Mouse (Mus musculus) stomach, postnatal 0 days (tissue): Measurements from ENCODE around the gene Gpr179. TPM values are rescaled to one million over a fixed set of nuclear protein-coding genes. Genes with fewer than 3 reads are reported as not detected.

ENCODE experiments used
- ATAC-seq: fragments of 200-750 bp; cut with Nextera tagmentation; 2 replicates; pipeline ENCODE4 v1.8.0; 2017; ENCODE audit not compliant: low FRiP score, low TSS enrichment
- DNase-seq: peaks from one replicate; pipeline ENCODE4 v3.0.0-alpha.2; 2016; ENCODE audit warnings: low spot score
- H3K27ac ChIP-seq: fragments of 300-500 bp; sonication (generic); replicated peaks from 2 replicates; pipeline ENCODE4 v1.5.1; 2014; ENCODE audit warnings: mild to moderate bottlenecking, control low read depth
- H3K27me3 ChIP-seq: fragments of 300-500 bp; sonication (generic); 2 replicates; pipeline ENCODE4 v1.6.1; 2014; ENCODE audit warnings: low read length; ENCODE audit not compliant: control insufficient read depth, insufficient read depth
- H3K36me3 ChIP-seq: fragments of 300-500 bp; sonication (generic); 2 replicates; pipeline ENCODE4 v1.6.1; 2014; ENCODE audit warnings: low read length, mixed read lengths; ENCODE audit not compliant: control insufficient read depth, insufficient read depth
- H3K4me1 ChIP-seq: fragments of 300-500 bp; sonication (generic); replicated peaks from 2 replicates; pipeline ENCODE4 v1.6.1; 2014; ENCODE audit warnings: antibody characterized with exemption; ENCODE audit not compliant: control insufficient read depth, insufficient read depth
- H3K4me2 ChIP-seq: fragments of 300-500 bp; sonication (generic); replicated peaks from 2 replicates; pipeline ENCODE4 v1.6.1; 2014; ENCODE audit warnings: low read depth, mild to moderate bottlenecking, control low read depth, moderate library complexity
- H3K4me3 ChIP-seq: fragments of 300-500 bp; sonication (generic); 2 replicates; pipeline ENCODE4 v1.5.1; 2014; ENCODE audit warnings: low read depth, low read length, control low read depth
- H3K9ac ChIP-seq: fragments of 300-500 bp; sonication (generic); 2 replicates; pipeline ENCODE4 v1.6.1; 2014; ENCODE audit warnings: mild to moderate bottlenecking, low read length, control low read depth, mixed read lengths
- H3K9me3 ChIP-seq: fragments of 300-500 bp; sonication (generic); 2 replicates; pipeline ENCODE4 v1.6.1; 2016; ENCODE audit warnings: low read length; ENCODE audit not compliant: control insufficient read depth
- CTCF ChIP-seq: IDR thresholded peaks from 2 replicates; pipeline ENCODE4 v1.5.1; 2016; ENCODE audit warnings: antibody characterized with exemption, low read depth, mild to moderate bottlenecking, moderate library complexity
- EP300 ChIP-seq: optimal IDR thresholded peaks from 2 replicates; pipeline ENCODE3; 2016; ENCODE audit warnings: antibody characterized with exemption
- WGBS: fragments of 180-500 bp; shearing (Covaris S2); extraction: QIAGEN DNeasy Blood & Tissue Kit; methylation state at CpG from one replicate; pipeline ENCODE4 v1.1.7; 2014; 5-methylcytosine and 5-hydroxymethylcytosine counted together
- polyA plus RNA-seq: library from polyadenylated mRNA; unstranded; fragments of >200 nt; fragmentation: Nextera tagmentation; extraction: Ambion mirVana; gene quantifications from 2 replicates; pipeline ENCODE4 v1.2.1, GENCODE M21; 2015

Gene Gpr179
- polyA plus RNA-seq, 1 experiment from 2014 or later, result 0.23 TPM

- 66% methylated on average over 9 of the region's 9 CpGs for WGBS
- DNase-seq, result no peak
- no peak for ATAC-seq
- no peaks in the 10 kb centered on the region for H3K36me3 ChIP-seq
- no peaks in the 10 kb centered on the region for H3K27me3 ChIP-seq
- H3K4me2 ChIP-seq, result no peak overlapping the region
- no peak overlapping the region for H3K4me3 ChIP-seq
- no peak overlapping the region for H3K27ac ChIP-seq
- H3K9me3 ChIP-seq, result no peaks in the 10 kb centered on the region
- no peak for TF ChIP-seq CTCF
- TF ChIP-seq EP300, result no peak
- no peaks in the 10 kb centered on the region for H3K4me1 ChIP-seq
- no peak overlapping the region for H3K9ac ChIP-seq
These were observed 65.8 kb downstream of the Gpr179 start for GRCm38 (mm10) chr11:97285852-97286775.

GRCm38 (mm10) chr11:97284854-97285253 lies 67.0 kb downstream of the Gpr179 start:
- Histone ChIP-seq H3K27me3 (no peaks in the 10 kb centered on the region), H3K4me1 (no peaks in the 10 kb centered on the region), H3K4me3 (no peak overlapping the region), H3K9ac (no peak overlapping the region), H3K4me2 (no peak overlapping the region), H3K27ac (no peak overlapping the region), H3K36me3 (no peaks in the 10 kb centered on the region), H3K9me3 (no peaks in the 10 kb centered on the region)
- DNase-seq, result no peak
- no peak for ATAC-seq
- 70% methylated on average over 4 of the region's 4 CpGs for WGBS
- TF ChIP-seq EP300 (no peak), CTCF (no peak)

- Histone ChIP-seq H3K9ac (no peak overlapping the region), H3K4me3 (no peak overlapping the region), H3K27ac (no peak overlapping the region), H3K9me3 (no peaks in the 10 kb centered on the region), H3K4me1 (no peaks in the 10 kb centered on the region), H3K4me2 (no peak overlapping the region), H3K27me3 (no peaks in the 10 kb centered on the region), H3K36me3 (no peaks in the 10 kb centered on the region)
- WGBS, result 46% methylated on average over 6 of the region's 6 CpGs
- no peak for DNase-seq
- ATAC-seq, result no peak
- TF ChIP-seq EP300, result no peak
- no peak for TF ChIP-seq CTCF
These were observed 69.7 kb downstream of the Gpr179 start for GRCm38 (mm10) chr11:97282179-97282578.

Other genes with a start within 250 kb of the Gpr179 start
- 0.05 and 0.10 TPM in 2 replicates for gene Tbx21, start 236.7 kb downstream of the Gpr179 start, polyA plus RNA-seq
- 1.8 and 2.4 TPM in 2 replicates for gene Tbkbp1, start 200.6 kb downstream of the Gpr179 start, polyA plus RNA-seq
- gene Kpnb1, start 164.2 kb downstream of the Gpr179 start, polyA plus RNA-seq, result 18.5 and 19.2 TPM in 2 replicates
- 43.4 and 52.8 TPM in 2 replicates for gene Npepps, start 71.4 kb downstream of the Gpr179 start, polyA plus RNA-seq
- gene Mrpl45, start 36.4 kb downstream of the Gpr179 start, polyA plus RNA-seq, result 28.2 and 28.8 TPM in 2 replicates
- gene Socs7, start 10.5 kb upstream of the Gpr179 start, polyA plus RNA-seq, result 1.3 and 1.7 TPM in 2 replicates
- gene Arhgap23, start 63.5 kb upstream of the Gpr179 start, polyA plus RNA-seq, result 4.3 and 4.6 TPM in 2 replicates
- gene 4933428G20Rik, start 148.3 kb upstream of the Gpr179 start, polyA plus RNA-seq, result 0.16 and 0.25 TPM in 2 replicates
- 0.49 and 0.50 TPM in 2 replicates for gene Srcin1, start 224.1 kb upstream of the Gpr179 start, polyA plus RNA-seq